Mouse (Mus musculus): ENCODE measurements at regions not wholly inside any gene's neighbourhood (a gene's known extent, or its start where the extent isn't known, plus 50 kb on each side); places are given as distances from the start of the nearest gene placed in this dataset.

GRCm38 (mm10) chr1:136754286-136754685 lies 129.6 kb downstream of the Zfp281 start:
- H3K27me3 ChIP-seq: no peaks in the 10 kb centered on the region
- H3K27ac ChIP-seq: no peak overlapping the region
- no peaks in the 10 kb centered on the region for H3K36me3 ChIP-seq
- no peak for ATAC-seq (replicated peaks; ENCODE audit: insufficient number of reproducible peaks, insufficient read depth, low FRiP score, low read depth)
- no peak overlapping the region for H3K4me3 ChIP-seq
- H3K4me1 ChIP-seq (replicated peaks): no peaks in the 10 kb centered on the region
- H3K9ac ChIP-seq: no peak overlapping the region
- no peak overlapping the region for H3K4me2 ChIP-seq
- WGBS: 91% methylated on average over 6 of the region's 6 CpGs
- no peaks in the 10 kb centered on the region for H3K9me3 ChIP-seq (replicated peaks)

GRCm38 (mm10) chr1:136758730-136759129 lies 134.0 kb downstream of the Zfp281 start:
- Histone ChIP-seq H3K4me3 (no peak overlapping the region), H3K9me3 (replicated peaks) (no peaks in the 10 kb centered on the region), H3K4me1 (replicated peaks) (no peaks in the 10 kb centered on the region), H3K27me3 (no peaks in the 10 kb centered on the region), H3K36me3 (no peaks in the 10 kb centered on the region), H3K9ac (no peak overlapping the region), H3K27ac (no peak overlapping the region), H3K4me2 (no peak overlapping the region)
- 52% methylated on average over 10 of the region's 10 CpGs for WGBS
- ATAC-seq (replicated peaks; ENCODE audit: insufficient number of reproducible peaks, insufficient read depth, low FRiP score, low read depth): no peak

- H3K4me2 ChIP-seq: no peak overlapping the region
- no peaks in the 10 kb centered on the region for H3K27me3 ChIP-seq
- H3K27ac ChIP-seq: no peak overlapping the region
- no peaks in the 10 kb centered on the region for H3K36me3 ChIP-seq
- no peak overlapping the region for H3K4me3 ChIP-seq
- H3K9ac ChIP-seq: no peak overlapping the region
- no peak for ATAC-seq (replicated peaks; ENCODE audit: insufficient number of reproducible peaks, insufficient read depth, low FRiP score, low read depth)
- H3K4me1 ChIP-seq (replicated peaks): no peaks in the 10 kb centered on the region
- 62% methylated on average over 4 of the region's 4 CpGs for WGBS
- H3K9me3 ChIP-seq (replicated peaks): no peaks in the 10 kb centered on the region
These were observed 134.5 kb downstream of the Zfp281 start for GRCm38 (mm10) chr1:136759164-136759563.

GRCm38 (mm10) chr1:136761467-136761866 lies 136.8 kb downstream of the Zfp281 start:
- Histone ChIP-seq H3K27me3 (no peaks in the 10 kb centered on the region), H3K9me3 (replicated peaks) (no peaks in the 10 kb centered on the region), H3K4me3 (no peak overlapping the region), H3K4me2 (no peak overlapping the region), H3K27ac (no peak overlapping the region), H3K4me1 (replicated peaks) (no peaks in the 10 kb centered on the region), H3K36me3 (no peaks in the 10 kb centered on the region), H3K9ac (no peak overlapping the region)
- ATAC-seq (replicated peaks; ENCODE audit: insufficient number of reproducible peaks, insufficient read depth, low FRiP score, low read depth): no peak
- WGBS: 84% methylated on average over 4 of the region's 4 CpGs

- ATAC-seq (replicated peaks; ENCODE audit: insufficient number of reproducible peaks, insufficient read depth, low FRiP score, low read depth): 0 out of 2 replicates have a peak, but pooled peaks have one; percentile 47
- Histone ChIP-seq H3K4me1 (replicated peaks) (peaks cover 3% of the 10 kb centered on the region; the same call in 1 of the 2 replicates), H3K36me3 (no peaks in the 10 kb centered on the region), H3K9ac (no peak overlapping the region), H3K4me2 (peak overlapping the region; percentile 44), H3K4me3 (no peak overlapping the region), H3K27ac (no peak overlapping the region), H3K27me3 (no peaks in the 10 kb centered on the region), H3K9me3 (replicated peaks) (no peaks in the 10 kb centered on the region)
- WGBS: 8% methylated on average over 10 of the region's 10 CpGs
These were observed 144.3 kb downstream of the Zfp281 start for GRCm38 (mm10) chr1:136768969-136769401.

GRCm38 (mm10) chr1:136773743-136774142 lies 149.0 kb downstream of the Zfp281 start:
- no peak for ATAC-seq (replicated peaks; ENCODE audit: insufficient number of reproducible peaks, insufficient read depth, low FRiP score, low read depth)
- H3K9ac ChIP-seq: no peak overlapping the region
- H3K36me3 ChIP-seq: no peaks in the 10 kb centered on the region
- WGBS: 85% methylated on average over 6 of the region's 6 CpGs
- no peak overlapping the region for H3K4me2 ChIP-seq
- H3K4me3 ChIP-seq: no peak overlapping the region
- H3K27me3 ChIP-seq: no peaks in the 10 kb centered on the region
- peaks cover 3% of the 10 kb centered on the region; the same call in 1 of the 2 replicates for H3K4me1 ChIP-seq (replicated peaks)
- H3K9me3 ChIP-seq (replicated peaks): no peaks in the 10 kb centered on the region
- no peak overlapping the region for H3K27ac ChIP-seq

GRCm38 (mm10) chr1:136776211-136776610 lies 151.5 kb downstream of the Zfp281 start:
- Histone ChIP-seq H3K4me1 (replicated peaks) (no peaks in the 10 kb centered on the region; the same call in 1 of the 2 replicates), H3K9ac (no peak overlapping the region), H3K9me3 (replicated peaks) (no peaks in the 10 kb centered on the region), H3K4me3 (no peak overlapping the region), H3K27me3 (no peaks in the 10 kb centered on the region), H3K4me2 (no peak overlapping the region), H3K27ac (no peak overlapping the region), H3K36me3 (no peaks in the 10 kb centered on the region)
- ATAC-seq (replicated peaks; ENCODE audit: insufficient number of reproducible peaks, insufficient read depth, low FRiP score, low read depth): no peak
- 69% methylated on average over 17 of the region's 17 CpGs for WGBS

- no peaks in the 10 kb centered on the region for H3K36me3 ChIP-seq
These were observed 152.7 kb downstream of the Zfp281 start for GRCm38 (mm10) chr1:136777263-136777980.

GRCm38 (mm10) chr1:136779384-136779783 lies 154.7 kb downstream of the Zfp281 start:
- WGBS: 87% methylated on average over 8 of the region's 8 CpGs
- H3K4me1 ChIP-seq (replicated peaks): peaks cover 17% of the 10 kb centered on the region
- ATAC-seq (replicated peaks; ENCODE audit: insufficient number of reproducible peaks, insufficient read depth, low FRiP score, low read depth): no peak
- H3K27ac ChIP-seq: no peak overlapping the region
- H3K9ac ChIP-seq: no peak overlapping the region
- no peak overlapping the region for H3K4me2 ChIP-seq
- H3K4me3 ChIP-seq: no peak overlapping the region
- no peaks in the 10 kb centered on the region for H3K27me3 ChIP-seq
- H3K9me3 ChIP-seq (replicated peaks): no peaks in the 10 kb centered on the region
- H3K36me3 ChIP-seq: no peaks in the 10 kb centered on the region

More at GRCm38 (mm10) chr1:136777263-136777980, 152.7 kb downstream of the Zfp281 start:
- no peak overlapping the region for H3K4me3 ChIP-seq
- no peaks in the 10 kb centered on the region for H3K9me3 ChIP-seq (replicated peaks)
- no peak overlapping the region for H3K4me2 ChIP-seq
- no peaks in the 10 kb centered on the region for H3K27me3 ChIP-seq
- no peak overlapping the region for H3K27ac ChIP-seq
- WGBS: 80% methylated on average over 20 of the region's 20 CpGs
- H3K9ac ChIP-seq: no peak overlapping the region
- peaks cover 11% of the 10 kb centered on the region for H3K4me1 ChIP-seq (replicated peaks)
- ATAC-seq (replicated peaks; ENCODE audit: insufficient number of reproducible peaks, insufficient read depth, low FRiP score, low read depth): no peak

- Histone ChIP-seq H3K36me3 (no peaks in the 10 kb centered on the region), H3K4me3 (peak overlapping the region; percentile 37), H3K9ac (0 out of 2 replicates have a peak overlapping the region, but pooled peaks have one; percentile 18), H3K4me2 (peak overlapping the region; percentile 56), H3K27ac (peak overlapping the region; percentile 10), H3K9me3 (replicated peaks) (no peaks in the 10 kb centered on the region), H3K27me3 (no peaks in the 10 kb centered on the region), H3K4me1 (replicated peaks) (peaks cover 17% of the 10 kb centered on the region)
- WGBS: 38% methylated on average over 18 of the region's 18 CpGs
- ATAC-seq (replicated peaks; ENCODE audit: insufficient number of reproducible peaks, insufficient read depth, low FRiP score, low read depth): no peak
These were observed 156.9 kb downstream of the Zfp281 start for GRCm38 (mm10) chr1:136781561-136782025.

- Histone ChIP-seq H3K9ac (no peak overlapping the region), H3K4me2 (peak overlapping the region; percentile 56), H3K36me3 (no peaks in the 10 kb centered on the region), H3K4me1 (replicated peaks) (peaks cover 17% of the 10 kb centered on the region), H3K27ac (peak overlapping the region; percentile 38; the same call in 1 of the 2 replicates), H3K4me3 (peak overlapping the region; percentile 37), H3K27me3 (no peaks in the 10 kb centered on the region), H3K9me3 (replicated peaks) (no peaks in the 10 kb centered on the region)
- WGBS: 25% methylated on average over 10 of the region's 10 CpGs
- no peak for ATAC-seq (replicated peaks; ENCODE audit: insufficient number of reproducible peaks, insufficient read depth, low FRiP score, low read depth)
These were observed 157.6 kb downstream of the Zfp281 start for GRCm38 (mm10) chr1:136782261-136782660.

GRCm38 (mm10) chr1:136784178-136784577 lies 159.5 kb downstream of the Zfp281 start:
- H3K27ac ChIP-seq: no peak overlapping the region
- no peak overlapping the region for H3K4me2 ChIP-seq
- no peak overlapping the region for H3K4me3 ChIP-seq
- no peak overlapping the region for H3K9ac ChIP-seq
- WGBS: 41% methylated on average over 9 of the region's 9 CpGs
- no peaks in the 10 kb centered on the region for H3K9me3 ChIP-seq (replicated peaks)
- no peak for ATAC-seq (replicated peaks; ENCODE audit: insufficient number of reproducible peaks, insufficient read depth, low FRiP score, low read depth)
- peaks cover 17% of the 10 kb centered on the region for H3K4me1 ChIP-seq (replicated peaks)
- H3K27me3 ChIP-seq: no peaks in the 10 kb centered on the region
- H3K36me3 ChIP-seq: no peaks in the 10 kb centered on the region
